Mouse (Mus musculus) NIH3T3 (cell line): Measurements from ENCODE around the gene Il12rb2.

Experiments
- DNase-seq: peaks from one replicate; pipeline ENCODE4 v3.0.0-alpha.2; 2012; ENCODE audit warnings: low read depth

The Il12rb2 gene

GRCm38 (mm10) chr6:67375982-67376391 lies at the start of gene Il12rb2:
Gene Il12rb2 (minus strand): TSS chr6:67376188.
- no peak for DNase-seq

DNA sequence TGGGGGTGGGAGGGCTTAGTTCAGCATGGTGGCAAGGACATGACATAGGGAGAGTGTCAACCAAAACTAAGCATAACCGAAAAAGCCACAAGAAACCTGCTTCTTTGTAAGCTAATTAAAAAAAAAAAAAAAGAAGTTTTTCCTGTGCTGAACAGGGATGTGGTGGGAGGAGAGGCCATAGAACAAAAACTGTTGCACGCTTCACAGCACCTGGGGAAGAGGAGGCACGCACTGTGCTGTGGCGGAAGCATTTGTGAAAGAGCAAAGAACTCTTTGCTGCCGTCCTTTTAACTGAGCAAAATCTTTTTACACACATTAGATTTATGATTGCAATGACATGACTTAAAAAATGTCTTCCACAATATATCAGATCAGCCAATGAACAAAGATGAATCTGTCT lies 45.8 kb upstream of the Il12rb2 start:
- no peak for DNase-seq

DNA sequence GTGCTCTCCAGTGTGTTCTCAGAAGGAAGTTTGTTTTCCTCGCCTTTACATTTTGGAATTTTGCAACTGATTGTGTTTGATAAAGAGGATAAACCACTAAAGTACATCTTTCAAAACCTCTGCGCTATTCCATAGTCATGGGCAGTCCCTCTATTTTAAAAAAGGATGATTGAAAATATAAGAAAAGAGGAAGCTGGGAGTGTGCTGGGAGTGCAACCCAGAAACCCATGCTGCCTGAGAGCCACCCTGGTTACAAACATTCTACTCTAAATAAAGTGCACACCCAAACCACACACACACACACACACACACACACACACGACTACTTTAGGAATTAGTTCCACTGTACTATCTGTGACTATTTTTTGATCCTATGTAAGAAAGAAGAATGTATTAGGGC lies 40.6 kb upstream of the Il12rb2 start:
- no peak for DNase-seq

DNA sequence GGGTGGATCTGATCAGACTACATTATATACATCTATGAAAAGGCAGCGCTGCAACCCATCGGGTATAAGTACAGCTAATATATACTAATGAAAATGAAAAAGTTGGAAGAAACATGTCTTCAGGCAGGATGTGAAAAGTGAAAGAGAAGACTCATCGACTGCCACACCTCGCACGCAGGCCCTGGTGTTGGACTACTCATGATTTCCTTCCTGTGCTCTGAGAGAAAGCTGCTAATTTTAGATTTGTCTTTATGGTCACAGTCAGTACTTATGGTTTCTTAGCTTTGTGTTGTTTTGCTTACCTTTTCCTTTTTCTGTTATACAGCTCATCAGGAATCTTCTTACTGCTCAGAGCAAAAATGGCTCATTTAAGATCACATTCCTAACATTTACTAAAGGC lies 39.3 kb upstream of the Il12rb2 start:
- no peak for DNase-seq

- DNase-seq: no peak
Observed at GRCm38 (mm10) chr6:67413378-67413777, 37.4 kb upstream of the Il12rb2 start.

- DNase-seq: no peak
Observed at GRCm38 (mm10) chr6:67405281-67405682, 29.3 kb upstream of the Il12rb2 start.

- no peak for DNase-seq
Observed at GRCm38 (mm10) chr6:67399551-67399950, 23.6 kb upstream of the Il12rb2 start.

DNA sequence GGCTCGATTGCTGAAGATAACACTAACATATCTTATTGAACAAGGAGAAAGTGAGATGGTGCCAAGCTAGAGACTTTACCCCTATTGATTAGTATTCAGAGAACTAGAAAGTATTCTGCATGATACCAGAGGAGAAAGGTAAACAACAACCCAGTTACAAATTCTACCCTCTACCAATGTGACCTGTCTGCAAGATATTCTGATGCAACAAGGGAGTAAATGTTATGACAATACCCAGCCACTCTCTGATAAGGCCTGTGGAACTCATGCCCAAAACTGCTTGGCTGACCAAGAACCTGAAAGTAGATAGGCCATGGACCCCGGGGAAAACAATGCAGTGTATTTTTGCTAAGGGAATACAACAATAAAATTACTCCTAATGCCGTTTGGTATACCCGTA lies 10.2 kb downstream of the Il12rb2 start:
- DNase-seq: no peak

GRCm38 (mm10) chr6:67348065-67348464 lies 27.9 kb downstream of the Il12rb2 start:
- no peak for DNase-seq

- no peak for DNase-seq
Observed at GRCm38 (mm10) chr6:67339494-67339893, 36.5 kb downstream of the Il12rb2 start.

DNA sequence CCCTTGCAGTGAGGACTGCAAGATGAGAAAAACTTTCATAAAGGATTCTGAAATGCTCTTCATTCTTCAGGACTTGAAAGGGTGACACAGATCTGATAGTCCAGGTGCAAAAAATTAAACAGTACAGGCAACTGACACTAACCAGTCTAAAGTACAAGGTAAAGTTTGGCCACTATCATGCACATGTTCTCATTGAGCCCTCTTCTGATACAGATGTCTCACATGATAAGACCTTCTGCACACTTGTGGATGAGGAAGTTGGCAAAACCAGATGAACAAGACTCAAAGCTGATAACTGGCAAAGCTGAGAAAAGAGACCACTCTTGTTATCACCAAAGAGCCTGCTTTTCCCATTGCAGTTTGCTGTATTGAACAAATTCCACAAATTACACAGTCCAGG lies 38.0 kb downstream of the Il12rb2 start:
- DNase-seq: no peak

GRCm38 (mm10) chr6:67323788-67324187 lies 52.2 kb downstream of the Il12rb2 start:
- DNase-seq: no peak

GRCm38 (mm10) chr6:67318451-67318850 lies 57.5 kb downstream of the Il12rb2 start:
- DNase-seq: peak; percentile 79

DNA sequence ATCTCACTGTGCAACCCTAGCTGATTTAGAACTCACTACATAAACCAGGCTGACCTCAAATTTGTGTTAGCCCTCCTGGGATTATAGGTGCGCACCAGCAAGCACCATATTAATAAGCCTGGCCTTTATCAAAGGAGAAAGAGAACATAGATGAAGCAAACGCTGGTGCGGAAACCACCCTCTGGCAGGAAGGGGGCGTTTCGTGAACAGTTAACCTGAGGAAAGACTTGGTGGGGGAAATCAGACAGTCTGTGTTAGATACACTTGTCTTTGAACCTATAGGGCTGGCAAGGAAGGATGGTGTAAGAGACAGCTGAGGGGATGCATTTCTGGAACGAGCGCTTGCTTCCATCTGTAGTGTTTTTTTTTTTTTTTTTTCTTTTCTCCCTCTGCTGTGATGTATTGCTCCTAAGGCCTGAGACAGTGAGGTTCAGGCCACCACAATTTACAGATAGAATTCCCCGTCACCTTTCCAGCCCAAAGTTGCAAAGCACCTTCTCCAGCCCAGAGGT lies 58.1 kb downstream of the Il12rb2 start:
- DNase-seq: no peak

DNA sequence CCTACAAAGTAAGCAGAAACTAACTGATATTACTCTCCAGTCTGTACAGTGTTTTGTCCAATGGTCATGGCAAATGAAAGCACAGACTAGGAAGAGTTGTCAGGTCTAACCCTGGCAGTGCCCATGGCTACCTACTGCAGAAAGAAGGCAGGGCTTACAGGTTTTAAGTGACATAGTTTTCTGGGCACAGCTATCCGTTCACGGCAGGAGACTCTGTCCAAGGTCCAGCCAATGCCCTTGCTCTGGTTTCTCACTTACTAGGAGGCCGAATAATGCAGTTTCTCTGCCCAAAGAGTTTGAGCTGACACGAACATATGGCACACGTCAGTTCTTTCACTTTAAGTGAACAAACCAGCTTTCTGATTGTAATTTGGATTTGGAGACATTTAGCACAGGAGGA lies 58.9 kb downstream of the Il12rb2 start:
- no peak for DNase-seq

DNA sequence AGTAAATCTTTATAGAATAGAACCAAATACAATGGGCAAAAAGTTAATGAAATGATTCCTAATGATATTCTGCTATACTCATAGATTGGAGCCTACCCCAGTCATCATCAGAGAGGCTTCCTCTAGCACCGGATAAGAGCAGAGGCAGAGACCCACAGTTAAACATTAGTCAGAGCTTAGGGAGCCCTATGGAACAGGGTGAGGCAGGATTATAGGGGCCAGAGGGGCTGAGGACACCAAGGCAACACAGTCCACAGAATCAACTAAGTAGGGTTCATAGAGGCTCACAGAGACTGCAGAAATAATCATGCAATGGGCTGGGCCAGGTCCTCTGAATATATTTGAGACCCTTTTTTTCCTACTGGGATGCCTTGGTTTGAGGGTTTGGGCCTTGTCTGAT lies 61.3 kb downstream of the Il12rb2 start:
- DNase-seq: no peak

- DNase-seq: no peak
Observed at GRCm38 (mm10) chr6:67309752-67310151, 66.2 kb downstream of the Il12rb2 start.

DNA sequence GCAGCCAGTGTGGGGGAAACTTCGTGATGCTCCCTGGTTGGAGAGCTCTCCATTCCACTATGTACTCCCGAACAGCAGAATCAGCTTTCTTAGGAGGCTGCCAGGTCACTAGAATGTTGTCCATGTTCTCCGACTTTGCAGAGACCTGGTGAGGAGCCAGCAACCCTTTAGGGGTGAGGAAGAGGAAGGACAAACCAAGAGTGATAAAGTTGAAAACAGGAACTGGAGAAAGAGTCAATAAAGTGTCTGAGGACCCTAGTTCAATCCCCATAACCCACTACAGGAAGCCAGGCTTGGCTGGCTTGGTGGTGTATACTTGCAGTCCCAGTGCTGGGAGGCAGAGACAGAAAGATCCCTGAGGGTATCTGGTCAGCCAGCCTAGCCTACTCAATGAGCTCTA lies 67.0 kb downstream of the Il12rb2 start:
- no peak for DNase-seq

DNA sequence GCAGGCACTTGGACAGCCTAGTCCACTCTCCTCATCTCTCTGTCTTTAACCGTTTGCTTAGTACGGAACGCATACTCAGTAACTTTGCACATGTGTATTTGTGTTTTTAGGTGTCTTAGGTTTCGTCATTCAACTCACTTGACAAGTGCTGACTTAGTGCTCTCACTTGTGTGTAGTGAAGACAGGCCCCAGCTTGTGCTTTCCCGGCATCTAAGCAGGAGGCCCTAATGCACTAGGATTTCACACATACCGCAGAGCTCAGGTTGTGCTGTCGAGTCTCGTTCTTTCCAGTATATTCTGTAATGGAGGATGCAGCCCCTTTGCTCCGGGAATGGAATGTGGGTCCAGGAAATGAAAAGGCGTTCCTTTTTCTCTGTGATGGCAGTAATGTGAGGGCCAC lies 72.8 kb downstream of the Il12rb2 start:
- no peak for DNase-seq

DNA sequence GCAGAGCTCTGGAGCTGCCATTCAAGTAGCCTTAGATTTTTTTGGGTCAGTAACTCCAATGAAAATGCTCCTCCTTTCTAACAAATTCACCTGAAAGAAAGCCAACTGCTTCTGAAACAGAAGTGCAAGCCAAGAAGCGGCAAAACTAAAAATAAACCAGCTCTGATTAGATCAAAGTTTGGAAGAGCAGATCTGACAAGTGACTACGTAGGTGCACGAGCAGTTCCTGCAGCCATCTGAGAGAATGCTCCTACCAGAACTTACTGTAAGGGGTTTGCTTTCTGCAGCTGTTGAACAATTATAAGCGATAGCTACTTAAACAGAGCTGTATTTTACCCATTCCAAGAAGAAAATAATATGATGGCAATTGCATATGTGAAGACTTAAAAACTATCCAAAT lies 73.5 kb downstream of the Il12rb2 start:
- no peak for DNase-seq

GRCm38 (mm10) chr6:67301230-67301629 lies 74.8 kb downstream of the Il12rb2 start:
- no peak for DNase-seq

GRCm38 (mm10) chr6:67300710-67301163 lies 75.3 kb downstream of the Il12rb2 start:
- DNase-seq: peak; percentile 26

GRCm38 (mm10) chr6:67300300-67300699 lies 75.7 kb downstream of the Il12rb2 start:
- DNase-seq: no peak

GRCm38 (mm10) chr6:67298742-67299141 lies 77.2 kb downstream of the Il12rb2 start:
- no peak for DNase-seq

GRCm38 (mm10) chr6:67296126-67296525 lies 79.9 kb downstream of the Il12rb2 start:
- DNase-seq: no peak
